Mouse (Mus musculus) CH12.LX (cell line): Measurements from ENCODE around the gene 2010300C02Rik. TPM values are rescaled to one million over a fixed set of nuclear protein-coding genes. Genes with fewer than 3 reads are reported as not detected.
A peak's percentile ranks its signal among the peaks of the same experiment; 100 is the strongest.

Experiments used
- DNase-seq: peaks from one replicate; pipeline ENCODE4 v3.0.0-alpha.2; 2013; ENCODE audit errors: extremely low read depth
- H3K27ac ChIP-seq: 2 replicates; pipeline ENCODE4 v1.5.1; 2012; ENCODE audit warnings: low read depth, mild to moderate bottlenecking, control low read depth, moderate library complexity; ENCODE audit not compliant: insufficient read depth
- H3K27me3 ChIP-seq: replicated peaks from 2 replicates; pipeline ENCODE3; 2012; ENCODE audit warnings: inconsistent platforms
- H3K36me3 ChIP-seq, 2 experiments: replicated peaks in 1 of 2; 2 replicates each; pipeline versions ENCODE3 to v1.6.1; 2012; ENCODE audit warnings: inconsistent platforms in 1 of 2, low read length in 1 of 2, mild to moderate bottlenecking in 1 of 2, mixed read lengths in 1 of 2, moderate library complexity in 1 of 2; ENCODE audit not compliant: control insufficient read depth in 1 of 2, insufficient read depth in 1 of 2
- H3K4me1 ChIP-seq, 2 experiments: 2 replicates each; pipeline ENCODE4 v1.6.1; 2012; ENCODE audit warnings: inconsistent platforms in 1 of 2, moderate library complexity in 1 of 2; ENCODE audit not compliant: insufficient read depth in 2 of 2, control insufficient read depth in 1 of 2
- H3K4me2 ChIP-seq: 2 replicates; pipeline ENCODE4 v1.6.1; 2012; ENCODE audit warnings: low read depth, mild to moderate bottlenecking, control low read depth; ENCODE audit not compliant: poor library complexity, insufficient read depth, severe bottlenecking
- H3K4me3 ChIP-seq, 3 experiments: fragments of 150-350 bp in 1 of 3; sonication (generic) in 1 of 3; replicated peaks in 1 of 3; 2 replicates each; pipeline versions ENCODE3 to v1.5.1; 2011 to 2012; ENCODE audit warnings: low read depth in 2 of 3, low read length in 2 of 3, mild to moderate bottlenecking in 2 of 3, moderate library complexity in 2 of 3, control low read depth in 1 of 3, improper control_type of control experiment in 1 of 3, inconsistent platforms in 1 of 3, mixed read lengths in 1 of 3; ENCODE audit not compliant: poor library complexity in 1 of 3
- H3K79me2 ChIP-seq: replicated peaks from 2 replicates; pipeline ENCODE4 v1.6.1; 2012; ENCODE audit warnings: mild to moderate bottlenecking, moderate library complexity; ENCODE audit not compliant: control insufficient read depth, poor library complexity, insufficient read depth, severe bottlenecking; ENCODE audit errors: extremely low read depth
- H3K9ac ChIP-seq: 2 replicates; pipeline ENCODE4 v1.6.1; 2012; ENCODE audit warnings: low read depth, mild to moderate bottlenecking, control low read depth, moderate library complexity; ENCODE audit not compliant: insufficient read depth
- H3K9me3 ChIP-seq: replicated peaks from 2 replicates; pipeline ENCODE3; 2012; ENCODE audit warnings: low read length, inconsistent platforms, mixed read lengths
- CTCF ChIP-seq, 2 experiments: IDR thresholded peaks in 1 of 2; conservative IDR thresholded peaks in 1 of 2; 2 replicates each; pipeline ENCODE4 v1.5.1; 2011 to 2012; ENCODE audit warnings: low read depth in 2 of 2, low read length in 2 of 2, improper control_type of control experiment in 1 of 2, inconsistent platforms in 1 of 2, mild to moderate bottlenecking in 1 of 2, moderate library complexity in 1 of 2
- E2F4 ChIP-seq: IDR thresholded peaks from 2 replicates; pipeline ENCODE4 v1.6.1; 2011; ENCODE audit warnings: low read depth, low read length, improper control_type of control experiment; ENCODE audit not compliant: insufficient replicate concordance
- ELF1 ChIP-seq: IDR thresholded peaks from 2 replicates; pipeline ENCODE4 v1.6.1; 2014; ENCODE audit warnings: low read depth, mild to moderate bottlenecking, inconsistent platforms, low read length, improper control_type of control experiment
- IRF4 ChIP-seq: IDR thresholded peaks from 2 replicates; pipeline ENCODE4 v1.6.1; 2014; ENCODE audit warnings: low read depth, mild to moderate bottlenecking, inconsistent platforms, low read length, improper control_type of control experiment
- JUN ChIP-seq: IDR thresholded peaks from 2 replicates; pipeline ENCODE4 v1.6.1; 2011; ENCODE audit warnings: low read depth, mild to moderate bottlenecking, low read length, improper control_type of control experiment, moderate library complexity; ENCODE audit not compliant: insufficient read depth
- JUND ChIP-seq: conservative IDR thresholded peaks from 2 replicates; pipeline ENCODE4 v1.6.1; 2011; ENCODE audit warnings: low read depth, low read length, improper control_type of control experiment
- NRF1 ChIP-seq: IDR thresholded peaks from 2 replicates; pipeline ENCODE4 v1.6.1; 2014; ENCODE audit warnings: low read depth, mild to moderate bottlenecking, inconsistent platforms, low read length, improper control_type of control experiment, moderate library complexity
- PAX5 ChIP-seq: IDR thresholded peaks from 2 replicates; pipeline ENCODE4 v1.6.1; 2012; ENCODE audit warnings: low read length, inconsistent platforms, mixed read lengths
- POLR2A ChIP-seq: IDR thresholded peaks from 2 replicates; pipeline ENCODE4 v1.6.1; 2011; ENCODE audit warnings: low read depth, mild to moderate bottlenecking, improper control_type of control experiment, low read length
- POLR2AphosphoS2 ChIP-seq: IDR thresholded peaks from 2 replicates; pipeline ENCODE4 v1.6.1; 2011; ENCODE audit warnings: low read depth, low read length, improper control_type of control experiment
- SIN3A ChIP-seq: IDR thresholded peaks from 2 replicates; pipeline ENCODE4 v1.6.1; 2012; ENCODE audit warnings: low read length, improper control_type of control experiment, inconsistent platforms
- TCF12 ChIP-seq: IDR thresholded peaks from 2 replicates; pipeline ENCODE4 v1.6.1; 2014; ENCODE audit warnings: low read depth, mild to moderate bottlenecking, inconsistent platforms, low read length, improper control_type of control experiment
- UBTF ChIP-seq: IDR thresholded peaks from 2 replicates; pipeline ENCODE4 v1.6.1; 2012; ENCODE audit warnings: low read depth, mild to moderate bottlenecking, inconsistent platforms, low read length, improper control_type of control experiment, moderate library complexity
- USF1 ChIP-seq: IDR thresholded peaks from 2 replicates; pipeline ENCODE4 v1.6.1; 2014; ENCODE audit warnings: low read depth, mild to moderate bottlenecking, inconsistent platforms, low read length, improper control_type of control experiment
- ZKSCAN1 ChIP-seq: IDR thresholded peaks from 2 replicates; pipeline ENCODE4 v1.6.1; 2012; ENCODE audit warnings: low read depth, inconsistent platforms, low read length, improper control_type of control experiment, borderline replicate concordance
- ZNF384 ChIP-seq: IDR thresholded peaks from 2 replicates; pipeline ENCODE4 v1.6.1; 2012; ENCODE audit warnings: low read depth, low read length, improper control_type of control experiment, inconsistent platforms
- dilution Hi-C: fragments of 300-500 bp; cut with MboI; formaldehyde crosslinking; loops from 2 replicates; pipeline ENCODE4 v1.14.3; 2020; ENCODE audit warnings: low sequenced_read_pairs; ENCODE audit not compliant: extremely low pct_unique_long_range_greater_than_20kb, extremely low pct_ligation_motif_present
- in situ Hi-C: fragments of 300-500 bp; cut with MboI; formaldehyde crosslinking; loops from 3 replicates; pipeline ENCODE4 v1.14.3; 2019; ENCODE audit warnings: low sequenced_read_pairs, low pct_ligation_motif_present, low pct_unique_long_range_greater_than_20kb, mixed read lengths
- polyA plus RNA-seq: library from polyadenylated mRNA; unstranded; fragments of >175 nt; gene quantifications from 2 replicates; pipeline ENCODE4 v1.2.1, GENCODE M21; 2012; ENCODE audit warnings: low read depth; ENCODE audit not compliant: insufficient read length
- total RNA-seq, 2 experiments: library from RNA; depleted of rRNA; stranded (reverse); fragments of 300-350 nt in 1 of 2; fragments of >200 nt in 1 of 2; gene quantifications; 2 replicates each; pipeline ENCODE4 v1.2.3; 2012 to 2014

Gene 2010300C02Rik
- total and polyA plus RNA-seq, 3 experiments = 0.08 to 0.25 (median 0.09) TPM

- peaks cover 0 to 3% of the 10 kb centered on the region in 2 experiments; a peak in 1 of 4 replicates for H3K4me1 ChIP-seq
- H3K4me2 ChIP-seq = no peak overlapping the region
- peak; percentile 54; the same call in 1 of the 2 replicates for TF ChIP-seq ZNF384
- TF ChIP-seq SIN3A = no peak
- DNase-seq = peak; percentile 4
- dilution Hi-C loops (no loop called here), in situ Hi-C loops (no loop called here)
- no peak overlapping the region for H3K27ac ChIP-seq
- no peaks in the 10 kb centered on the region for H3K79me2 ChIP-seq
- H3K9ac ChIP-seq = no peak overlapping the region
- H3K9me3 ChIP-seq = no peaks in the 10 kb centered on the region
- no peaks in the 10 kb centered on the region for H3K36me3 ChIP-seq
- no peaks in the 10 kb centered on the region for H3K27me3 ChIP-seq
- H3K4me3 ChIP-seq = no peak overlapping the region
Observed at GRCm38 (mm10) chr1:37738895-37739294, 19.0 kb upstream of the 2010300C02Rik start.

GRCm38 (mm10) chr1:37737045-37737444 lies 17.2 kb upstream of the 2010300C02Rik start:
- TF ChIP-seq SIN3A (no peak), ZNF384 (no peak), ELF1 (no peak), POLR2AphosphoS2 (no peak)
- in situ Hi-C loops (no loop called here), dilution Hi-C loops (no loop called here)
- H3K27me3 ChIP-seq = no peaks in the 10 kb centered on the region
- H3K4me2 ChIP-seq = no peak overlapping the region
- H3K9me3 ChIP-seq = no peaks in the 10 kb centered on the region
- H3K27ac ChIP-seq = no peak overlapping the region
- DNase-seq = peak; percentile 55
- no peak overlapping the region for H3K4me3 ChIP-seq
- H3K79me2 ChIP-seq = no peaks in the 10 kb centered on the region
- no peak overlapping the region for H3K9ac ChIP-seq
- H3K4me1 ChIP-seq = peaks cover 0 to 3% of the 10 kb centered on the region in 2 experiments; a peak in 1 of 4 replicates
- no peaks in the 10 kb centered on the region for H3K36me3 ChIP-seq

- no peak overlapping the region for H3K4me2 ChIP-seq
- no peak overlapping the region for H3K9ac ChIP-seq
- H3K27me3 ChIP-seq = no peaks in the 10 kb centered on the region
- in situ Hi-C loops = no loop called here
- H3K36me3 ChIP-seq = no peaks in the 10 kb centered on the region
- TF ChIP-seq POLR2AphosphoS2 = no peak
- TF ChIP-seq JUN = no peak
- TF ChIP-seq ELF1 = no peak
- no peak for TF ChIP-seq E2F4
- no peak for TF ChIP-seq USF1
- TF ChIP-seq UBTF = no peak
- no peak for TF ChIP-seq JUND
- no peak for TF ChIP-seq TCF12
- TF ChIP-seq PAX5 = no peak
- TF ChIP-seq CTCF (conservative IDR thresholded peaks at IDR 0.05 in 1 of 2, IDR thresholded peaks at IDR 0.05 in 1 of 2; ENCODE audit: low read depth in 2 of 2, low read length in 2 of 2) = no peak
- TF ChIP-seq IRF4 = no peak
- TF ChIP-seq NRF1 = no peak
- TF ChIP-seq POLR2A = no peak
- TF ChIP-seq ZKSCAN1 = no peak
- dilution Hi-C loops = no loop called here
- H3K27ac ChIP-seq = no peak overlapping the region
- H3K9me3 ChIP-seq = no peaks in the 10 kb centered on the region
- no peaks in the 10 kb centered on the region for H3K79me2 ChIP-seq
- no peak overlapping the region for H3K4me3 ChIP-seq
- no peak for DNase-seq
- peaks cover 0 to 3% of the 10 kb centered on the region in 2 experiments; a peak in 1 of 4 replicates for H3K4me1 ChIP-seq
Observed at GRCm38 (mm10) chr1:37735932-37736331, 16.0 kb upstream of the 2010300C02Rik start.
